Mouse (Mus musculus) frontal cortex, adult 2 months (tissue): ENCODE measurements at regions not wholly inside any gene's neighbourhood (a gene's known extent, or its start where the extent isn't known, plus 50 kb on each side); places are given as distances from the start of the nearest gene placed in this dataset.

ENCODE experiments used
- DNase-seq, 2 experiments: peaks; one replicate each; pipeline ENCODE4 v3.0.0; 2022; ENCODE audit warnings: low spot score in 1 of 2; ENCODE audit errors: extremely low spot score in 1 of 2

- no peak for DNase-seq
Observed at GRCm38 (mm10) chr13:84398476-84399344, 176.6 kb downstream of the Tmem161b start.

- peak; percentile 30 to 43 for DNase-seq
Observed at GRCm38 (mm10) chr13:84399345-84400170, 177.5 kb downstream of the Tmem161b start.

GRCm38 (mm10) chr13:84401006-84401405 is 178.9 kb downstream of the Tmem161b start:
- DNase-seq: no peak

- no peak for DNase-seq
Observed at GRCm38 (mm10) chr13:84404566-84405194, 182.6 kb downstream of the Tmem161b start.

- no peak for DNase-seq
Observed at GRCm38 (mm10) chr13:84434444-84434843, 212.3 kb downstream of the Tmem161b start.

- DNase-seq: no peak
Observed at GRCm38 (mm10) chr13:84437586-84438443, 215.7 kb downstream of the Tmem161b start.

GRCm38 (mm10) chr13:84438444-84438766 is 216.3 kb downstream of the Tmem161b start:
- no peak for DNase-seq

GRCm38 (mm10) chr13:84448514-84448913 is 226.4 kb downstream of the Tmem161b start:
- no peak for DNase-seq

GRCm38 (mm10) chr13:84449001-84449551 is 227.0 kb downstream of the Tmem161b start:
- DNase-seq: peak; percentile 72 to 74
